In the genomic region with DNA sequence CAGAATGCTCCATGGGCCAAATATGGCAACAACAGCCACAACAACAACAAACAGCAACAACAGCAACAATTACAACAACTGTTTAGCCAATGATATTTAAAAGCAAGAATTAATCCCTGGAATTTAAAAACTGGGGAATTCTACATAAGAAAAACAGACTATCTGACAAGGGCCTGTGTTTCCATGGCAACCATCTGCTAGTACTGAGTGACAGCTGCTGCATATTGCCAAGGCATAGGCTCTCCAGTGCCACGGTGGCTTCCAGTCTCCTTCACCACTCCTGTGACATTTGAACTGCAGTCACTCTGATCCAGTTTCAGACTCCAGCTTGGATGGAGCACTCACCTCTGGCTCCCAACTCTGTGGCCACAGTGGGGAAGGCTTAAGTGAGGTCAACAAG, we compare ENCODE assay signal across 15 mouse cellular contexts. TPM values are rescaled to one million over a fixed set of nuclear protein-coding genes. Genes with fewer than 3 reads are reported as not detected.
DNase-seq lines count a peak whose midpoint lies in the region; ATAC-seq and TF ChIP-seq lines count a peak whose summit lies in the region.
"Had no signal": no experiment of that assay in that cellular context is flagged by ENCODE, and none has a peak within 500 bp of the region (broad histone marks: within the 10 kb centered on the region; RNA-seq: fewer than 3 reads in every experiment).

No protein-coding gene starts in this region.

- H3K9ac ChIP-seq in hindbrain, embryonic 14.5 days: no peak overlapping the region
- H3K9ac ChIP-seq in hindbrain, embryonic 13.5 days: no peak overlapping the region
- H3K9ac ChIP-seq in CH12.LX (ENCODE audit: insufficient read depth, low read depth): no peak overlapping the region
- no peak overlapping the region for H3K9ac ChIP-seq in limb, embryonic 14.5 days (ENCODE audit: low read depth, low read length, severe bottlenecking)
- no peak overlapping the region for H3K9ac ChIP-seq in liver, embryonic 11.5 days (ENCODE audit: low read depth, low read length)
- H3K9ac ChIP-seq: embryonic facial prominence, embryonic 13.5 days; heart, embryonic 12.5 days had no signal

- TF ChIP-seq CTCF in CH12.LX (conservative IDR thresholded peaks at IDR 0.05 in 1 of 2, IDR thresholded peaks at IDR 0.05 in 1 of 2; ENCODE audit: low read depth in 2 of 2, low read length in 2 of 2): no peak

- no peaks in the 10 kb centered on the region for H3K27me3 ChIP-seq in hindbrain, embryonic 14.5 days (ENCODE audit: control insufficient read depth, insufficient read depth, low read length)
- H3K27me3 ChIP-seq in hindbrain, embryonic 13.5 days: peaks cover 7% of the 10 kb centered on the region; the same call in 1 of the 2 replicates
- H3K27me3 ChIP-seq in CH12.LX (replicated peaks): no peaks in the 10 kb centered on the region
- no peaks in the 10 kb centered on the region for H3K27me3 ChIP-seq in limb, embryonic 14.5 days (ENCODE audit: control insufficient read depth, insufficient read depth, low read length)
- H3K27me3 ChIP-seq in liver, embryonic 11.5 days (replicated peaks; ENCODE audit: control insufficient read depth, insufficient read depth, low read length): no peaks in the 10 kb centered on the region
- H3K27me3 ChIP-seq: embryonic facial prominence, embryonic 13.5 days; heart, embryonic 12.5 days had no signal

- in situ Hi-C loops in CH12.LX (cut with MboI; ENCODE audit: low pct_ligation_motif_present, low pct_unique_long_range_greater_than_20kb, low sequenced_read_pairs): loop anchor here (25.0 kb wide), 1 partner anchor 296 kb away; no protein-coding TSS in a partner anchor

- dilution Hi-C loops in CH12.LX (cut with MboI; ENCODE audit: extremely low pct_ligation_motif_present, extremely low pct_unique_long_range_greater_than_20kb, low sequenced_read_pairs): no loop called here

- H3K79me2 ChIP-seq in CH12.LX (replicated peaks; ENCODE audit: control insufficient read depth, extremely low read depth, insufficient read depth, poor library complexity, severe bottlenecking): no peaks in the 10 kb centered on the region

- no peaks in the 10 kb centered on the region for H3K9me3 ChIP-seq in hindbrain, embryonic 14.5 days (ENCODE audit: control insufficient read depth, low read length)
- no peaks in the 10 kb centered on the region for H3K9me3 ChIP-seq in hindbrain, embryonic 13.5 days
- peaks cover 28% of the 10 kb centered on the region for H3K9me3 ChIP-seq in CH12.LX (replicated peaks; ENCODE audit: low read length)
- no peaks in the 10 kb centered on the region for H3K9me3 ChIP-seq in limb, embryonic 14.5 days (ENCODE audit: control insufficient read depth, low read length)
- H3K9me3 ChIP-seq in liver, embryonic 11.5 days (ENCODE audit: control insufficient read depth, low read length): no peaks in the 10 kb centered on the region
- H3K9me3 ChIP-seq: embryonic facial prominence, embryonic 13.5 days had no signal

- WGBS in hindbrain, embryonic 14.5 days: 17% methylated on average over 1 of the region's 1 CpGs
- WGBS in hindbrain, embryonic 13.5 days: 9% methylated on average over 1 of the region's 1 CpGs
- WGBS in limb, embryonic 14.5 days: 13% methylated on average over 1 of the region's 1 CpGs
- WGBS in liver, embryonic 11.5 days: 57% methylated on average over 1 of the region's 1 CpGs

- no peak for ATAC-seq in hindbrain, embryonic 14.5 days (ENCODE audit: low FRiP score)
- no peak for ATAC-seq in hindbrain, embryonic 13.5 days (ENCODE audit: low FRiP score)
- ATAC-seq in limb, embryonic 14.5 days (ENCODE audit: low FRiP score, low read depth): no peak
- ATAC-seq in liver, embryonic 11.5 days (replicated peaks; ENCODE audit: low FRiP score): no peak
- ATAC-seq: intestine, embryonic 16.5 days had no signal

- TF ChIP-seq RAD21 in CH12.LX (IDR thresholded peaks at IDR 0.05; ENCODE audit: low read depth, low read length): no peak

- H3K4me3 ChIP-seq in hindbrain, embryonic 14.5 days (replicated peaks; ENCODE audit: low read length): no peak overlapping the region
- H3K4me3 ChIP-seq in hindbrain, embryonic 13.5 days: no peak overlapping the region
- no peak overlapping the region for H3K4me3 ChIP-seq in CH12.LX (replicated peaks in 1 of 3; ENCODE audit: low read depth in 2 of 3, low read length in 2 of 3, poor library complexity in 1 of 3)
- H3K4me3 ChIP-seq in limb, embryonic 14.5 days (replicated peaks; ENCODE audit: low read length): no peak overlapping the region
- H3K4me3 ChIP-seq in liver, embryonic 11.5 days (ENCODE audit: low read depth, low read length): no peak overlapping the region
- H3K4me3 ChIP-seq: embryonic facial prominence, embryonic 13.5 days; heart, embryonic 12.5 days had no signal

- H3K36me3 ChIP-seq in hindbrain, embryonic 14.5 days (replicated peaks; ENCODE audit: control insufficient read depth, insufficient read depth): no peaks in the 10 kb centered on the region
- H3K36me3 ChIP-seq in hindbrain, embryonic 13.5 days: no peaks in the 10 kb centered on the region
- H3K36me3 ChIP-seq in CH12.LX (replicated peaks in 1 of 2; ENCODE audit: control insufficient read depth in 1 of 2, insufficient read depth in 1 of 2, low read length in 1 of 2): no peaks in the 10 kb centered on the region
- no peaks in the 10 kb centered on the region for H3K36me3 ChIP-seq in limb, embryonic 14.5 days (ENCODE audit: control insufficient read depth, insufficient read depth, low read length)
- no peaks in the 10 kb centered on the region for H3K36me3 ChIP-seq in liver, embryonic 11.5 days (ENCODE audit: control insufficient read depth, insufficient read depth, low read length)
- H3K36me3 ChIP-seq: embryonic facial prominence, embryonic 13.5 days; heart, embryonic 12.5 days had no signal

- no peak overlapping the region for H3K4me2 ChIP-seq in hindbrain, embryonic 14.5 days (replicated peaks)
- no peak overlapping the region for H3K4me2 ChIP-seq in hindbrain, embryonic 13.5 days
- H3K4me2 ChIP-seq in CH12.LX (ENCODE audit: insufficient read depth, low read depth, poor library complexity, severe bottlenecking): no peak overlapping the region
- H3K4me2 ChIP-seq in limb, embryonic 14.5 days (replicated peaks; ENCODE audit: low read depth, low read length, severe bottlenecking): no peak overlapping the region
- H3K4me2 ChIP-seq in liver, embryonic 11.5 days: no peak overlapping the region
- H3K4me2 ChIP-seq: embryonic facial prominence, embryonic 13.5 days; heart, embryonic 12.5 days had no signal

- TF ChIP-seq EP300 in CH12.LX (IDR thresholded peaks at IDR 0.05; ENCODE audit: low read length): no peak

- peak overlapping the region; percentile 58 for H3K27ac ChIP-seq in hindbrain, embryonic 14.5 days
- no peak overlapping the region for H3K27ac ChIP-seq in hindbrain, embryonic 13.5 days
- peak overlapping the region; percentile 36; the same call in 1 of the 2 replicates for H3K27ac ChIP-seq in CH12.LX (ENCODE audit: insufficient read depth, low read depth)
- no peak overlapping the region for H3K27ac ChIP-seq in limb, embryonic 14.5 days (replicated peaks; ENCODE audit: low read depth, low read length)
- no peak overlapping the region for H3K27ac ChIP-seq in liver, embryonic 11.5 days (ENCODE audit: low read depth, low read length)
- H3K27ac ChIP-seq: embryonic facial prominence, embryonic 13.5 days; stomach, postnatal 0 days had no signal

- no peak for TF ChIP-seq POLR2A in CH12.LX (IDR thresholded peaks at IDR 0.05; ENCODE audit: low read depth, low read length)
- no peak for TF ChIP-seq POLR2A in limb, embryonic 14.5 days (IDR thresholded peaks at IDR 0.05; ENCODE audit: borderline replicate concordance, extremely low read depth, insufficient read depth, insufficient read length)

- peak; percentile 59 for DNase-seq in hindbrain, embryonic 14.5 days (ENCODE audit: low spot score)
- DNase-seq in CH12.LX (ENCODE audit: extremely low read depth) (no peak), R1 (ENCODE audit: low read depth, low spot score) (peak; percentile 39)
- DNase-seq in limb, embryonic 14.5 days (ENCODE audit: low spot score): peak; percentile 33
- DNase-seq in B cell, adult 2 months: no peak
- DNase-seq in liver, embryonic 11.5 days (ENCODE audit: low spot score): no peak
- DNase-seq in spleen, postnatal 10 days (ENCODE audit: low spot score in 2 of 2): no peak
- DNase-seq: cerebellum, adult 11 months; liver; right cerebral cortex, adult 18-20 months had no signal

- H3K4me1 ChIP-seq in hindbrain, embryonic 14.5 days (replicated peaks; ENCODE audit: control insufficient read depth, insufficient read depth, low read length): peaks cover 18% of the 10 kb centered on the region; the same call in 1 of the 2 replicates
- H3K4me1 ChIP-seq in hindbrain, embryonic 13.5 days (replicated peaks): peaks cover 28% of the 10 kb centered on the region
- peaks cover 31 to 64% of the 10 kb centered on the region in 2 experiments for H3K4me1 ChIP-seq in CH12.LX (ENCODE audit: control insufficient read depth in 1 of 2, insufficient read depth in 2 of 2)
- H3K4me1 ChIP-seq in limb, embryonic 14.5 days (ENCODE audit: control insufficient read depth, insufficient read depth, low read length): peaks cover 26% of the 10 kb centered on the region
- peaks cover 45% of the 10 kb centered on the region for H3K4me1 ChIP-seq in liver, embryonic 11.5 days (replicated peaks; ENCODE audit: control insufficient read depth, insufficient read depth, low read length)

TF ChIP-seq in CH12.LX, 34 proteins besides CTCF, POLR2A, EP300 and RAD21:
- no peak for TF ChIP-seq SMC3 (IDR thresholded peaks at IDR 0.05; ENCODE audit: low read depth, low read length)
- TF ChIP-seq POLR2AphosphoS2 (IDR thresholded peaks at IDR 0.05; ENCODE audit: low read depth, low read length): no peak

RNA-seq across cellular contexts. Expression of a gene that starts 19.6 kb away (rescaled TPM):
- polyA plus RNA-seq in hindbrain, embryonic 14.5 days (2014; fragmentation: Nextera tagmentation; extraction: Ambion mirVana): 199 and 211 TPM in 2 replicates
- polyA plus RNA-seq in hindbrain, embryonic 13.5 days (2015; fragmentation: Nextera tagmentation; extraction: Ambion mirVana): 292 and 306 TPM in 2 replicates
- 113 and 163 TPM in 2 replicates for total RNA-seq in CH12.LX (2012; rRNA removed)
- 415 and 493 TPM in 2 replicates for total RNA-seq in CH12.LX (2014; rRNA removed)
- 327 and 467 TPM in 2 replicates for polyA plus RNA-seq in CH12.LX (2012; ENCODE audit: insufficient read length, low read depth)
- polyA plus RNA-seq in limb, embryonic 14.5 days (2012; rRNA removed): 106 and 111 TPM in 2 replicates
- 296 and 311 TPM in 2 replicates for polyA plus RNA-seq in limb, embryonic 14.5 days (2014; fragmentation: Nextera tagmentation; extraction: Ambion mirVana)
- 279 and 298 TPM in 2 replicates for polyA plus RNA-seq in liver, embryonic 11.5 days (2014; fragmentation: Nextera tagmentation; extraction: Ambion mirVana)

RNA-seq across cellular contexts. Expression of a gene that starts 49.3 kb away (rescaled TPM):
- 120 and 125 TPM in 2 replicates for polyA plus RNA-seq in hindbrain, embryonic 14.5 days (2014; fragmentation: Nextera tagmentation; extraction: Ambion mirVana)
- polyA plus RNA-seq in hindbrain, embryonic 13.5 days (2015; fragmentation: Nextera tagmentation; extraction: Ambion mirVana): 157 TPM in 2 replicates
- total RNA-seq in CH12.LX (2012; rRNA removed): 58.6 and 65.9 TPM in 2 replicates
- 67.4 and 79.0 TPM in 2 replicates for total RNA-seq in CH12.LX (2014; rRNA removed)
- polyA plus RNA-seq in CH12.LX (2012; ENCODE audit: insufficient read length, low read depth): 125 TPM in 2 replicates
- polyA plus RNA-seq in limb, embryonic 14.5 days (2012; rRNA removed): 96.6 and 97.6 TPM in 2 replicates
- 107 and 122 TPM in 2 replicates for polyA plus RNA-seq in limb, embryonic 14.5 days (2014; fragmentation: Nextera tagmentation; extraction: Ambion mirVana)
- 78.4 and 83.3 TPM in 2 replicates for polyA plus RNA-seq in liver, embryonic 11.5 days (2014; fragmentation: Nextera tagmentation; extraction: Ambion mirVana)

Comparison
In these comparisons a context has a peak if more than half of its experiments do, and no peak if none do; other contexts are left out.
1. H3K27ac ChIP-seq: peak in hindbrain, embryonic 14.5 days (single experiment) and CH12.LX (single experiment); none in hindbrain, embryonic 13.5 days (single experiment), limb, embryonic 14.5 days (single experiment) and liver, embryonic 11.5 days (single experiment).
2. DNase-seq: peak in hindbrain, embryonic 14.5 days (single experiment), R1 (single experiment) and limb, embryonic 14.5 days (single experiment); none in CH12.LX (single experiment), B cell, adult 2 months (0 of 2), liver, embryonic 11.5 days (single experiment) and spleen, postnatal 10 days (0 of 2).